Mouse (Mus musculus) heart, embryonic 14.5 days (tissue): ENCODE data around the gene Ube2h. TPM values are rescaled to one million over a fixed set of nuclear protein-coding genes. Genes with fewer than 3 reads are reported as not detected.
A peak's percentile ranks its signal among the peaks of the same experiment; 100 is the strongest.

Source experiments
- ATAC-seq: fragments of 200-750 bp; cut with Nextera tagmentation; 2 replicates; pipeline ENCODE4 v1.8.0; 2017; ENCODE audit warnings: low read depth, moderate TSS enrichment; ENCODE audit not compliant: insufficient number of reproducible peaks, insufficient read depth, low FRiP score
- H3K27ac ChIP-seq, 2 experiments: fragments of 200-500 bp in 1 of 2; fragments of 300-500 bp in 1 of 2; sonication (generic) in 1 of 2; replicated peaks in 1 of 2; 2 replicates each; pipeline ENCODE4 v1.5.1; 2012 to 2014; ENCODE audit warnings: low read depth in 2 of 2, low read length in 2 of 2, control low read depth in 1 of 2, mild to moderate bottlenecking in 1 of 2, mixed read lengths in 1 of 2; ENCODE audit not compliant: control insufficient read depth in 1 of 2, insufficient read depth in 1 of 2
- H3K27me3 ChIP-seq: fragments of 300-500 bp; sonication (generic); 2 replicates; pipeline ENCODE4 v1.6.1; 2014; ENCODE audit warnings: mild to moderate bottlenecking, low read length, control low read depth; ENCODE audit not compliant: control insufficient read depth, insufficient read depth
- H3K36me3 ChIP-seq: fragments of 300-500 bp; sonication (generic); 2 replicates; pipeline ENCODE4 v1.6.1; 2014; ENCODE audit warnings: mild to moderate bottlenecking, control low read depth, low read length, mixed read lengths; ENCODE audit not compliant: control insufficient read depth, insufficient read depth
- H3K4me1 ChIP-seq, 2 experiments: fragments of 200-500 bp in 1 of 2; fragments of 300-500 bp in 1 of 2; sonication (generic) in 1 of 2; 2 replicates each; pipeline ENCODE4 v1.6.1; 2012 to 2014; ENCODE audit warnings: low read length in 2 of 2, control low read depth in 1 of 2, mixed read lengths in 1 of 2; ENCODE audit not compliant: control insufficient read depth in 2 of 2, insufficient read depth in 2 of 2
- H3K4me2 ChIP-seq: fragments of 300-500 bp; sonication (generic); 2 replicates; pipeline ENCODE4 v1.6.1; 2014; ENCODE audit warnings: mild to moderate bottlenecking, low read length
- H3K4me3 ChIP-seq, 2 experiments: fragments of 200-500 bp in 1 of 2; fragments of 300-500 bp in 1 of 2; sonication (generic) in 1 of 2; 2 replicates each; pipeline ENCODE4 v1.5.1; 2012 to 2014; ENCODE audit warnings: low read length in 2 of 2, mild to moderate bottlenecking in 2 of 2, control low read depth in 1 of 2, low read depth in 1 of 2, moderate library complexity in 1 of 2; ENCODE audit not compliant: control insufficient read depth in 1 of 2, insufficient read depth in 1 of 2
- H3K9ac ChIP-seq: fragments of 300-500 bp; sonication (generic); 2 replicates; pipeline ENCODE4 v1.6.1; 2014; ENCODE audit warnings: mild to moderate bottlenecking, low read length
- H3K9me3 ChIP-seq: fragments of 300-500 bp; sonication (generic); 2 replicates; pipeline ENCODE4 v1.6.1; 2016; ENCODE audit warnings: low read length, control low read depth; ENCODE audit not compliant: control insufficient read depth
- WGBS: fragments of 180-500 bp; shearing (Covaris S2); extraction: QIAGEN DNeasy Blood & Tissue Kit; methylation state at CpG from one replicate; pipeline ENCODE4 v1.1.7; 2014; 5-methylcytosine and 5-hydroxymethylcytosine counted together
- polyA plus RNA-seq: library from polyadenylated mRNA; unstranded; fragments of >200 nt; fragmentation: Nextera tagmentation; extraction: Ambion mirVana; gene quantifications from 2 replicates; pipeline ENCODE4 v1.2.1, GENCODE M21; 2014

Ube2h gene
- polyA plus RNA-seq, 1 experiment from 2014 or later, result 65.7 TPM

DNA sequence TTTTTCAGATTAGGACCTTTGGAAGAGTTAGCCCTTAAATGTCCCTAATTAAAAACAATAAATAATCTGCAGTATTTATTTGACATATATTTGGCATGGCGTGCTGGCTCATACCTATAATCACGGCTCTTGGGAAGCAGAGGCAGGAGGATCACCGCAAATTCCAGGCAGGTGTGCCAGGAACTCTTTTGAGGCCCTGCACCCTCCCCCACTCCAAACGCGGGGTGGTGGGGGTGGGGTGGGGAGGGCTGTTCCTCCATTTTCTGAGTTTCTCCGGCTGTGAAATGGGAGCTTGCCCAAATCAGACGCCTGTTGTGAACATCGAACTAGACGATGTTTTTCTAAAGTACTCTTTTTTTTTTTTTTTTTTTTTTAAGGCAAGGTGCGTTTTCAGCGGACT, 125.3 kb downstream of the Ube2h start:
- H3K9me3 ChIP-seq, result 0 out of 2 replicates have a peak, but pooled peaks cover 2% of the 10 kb centered on the region
- 24% methylated on average over 11 of the region's 11 CpGs for WGBS

DNA sequence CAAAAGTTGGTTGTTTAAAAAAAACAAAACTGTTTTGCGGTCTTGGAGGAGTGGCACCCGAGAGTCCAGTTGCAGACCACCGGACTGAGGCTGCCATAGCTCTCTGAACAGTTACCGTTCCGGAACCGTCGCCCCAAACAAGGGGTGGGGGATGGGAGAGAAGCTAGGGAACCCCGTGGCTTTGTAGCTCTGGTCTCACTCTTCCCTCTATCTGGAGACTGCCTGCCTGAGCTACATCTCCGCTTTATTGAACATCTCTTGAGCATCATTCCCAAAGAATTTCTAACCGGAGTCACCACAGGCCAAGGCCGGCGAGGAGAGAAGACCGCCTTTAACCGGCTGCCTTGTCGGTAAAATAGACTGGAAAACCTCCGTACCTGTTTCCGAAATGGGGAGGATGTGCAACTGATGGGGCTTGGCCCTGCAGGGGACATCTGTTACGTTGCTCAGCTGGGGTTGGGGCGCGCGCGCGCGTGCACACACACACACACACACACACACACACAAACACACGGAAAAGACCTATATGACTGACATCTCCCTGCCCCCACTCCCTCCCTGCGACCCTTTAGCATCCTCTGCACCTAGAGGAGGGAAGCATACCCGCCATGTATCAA, 126.2 kb downstream of the Ube2h start:
- H3K4me3 ChIP-seq, result no peak overlapping the region
- no peak overlapping the region for H3K9ac ChIP-seq
- 0 out of 2 replicates have a peak, but pooled peaks cover 2% of the 10 kb centered on the region for H3K9me3 ChIP-seq
- peaks cover 91% of the 10 kb centered on the region for H3K27me3 ChIP-seq
- H3K4me2 ChIP-seq, result no peak overlapping the region
- H3K36me3 ChIP-seq, result no peaks in the 10 kb centered on the region
- 2% methylated on average over 27 of the region's 27 CpGs for WGBS
- no peak for ATAC-seq
- peaks cover 11 to 27% of the 10 kb centered on the region in 2 experiments; a peak in 3 of 4 replicates for H3K4me1 ChIP-seq
- H3K27ac ChIP-seq, result no peak overlapping the region

More for the DNA sequence above, 125.3 kb downstream of the Ube2h start:
- Histone ChIP-seq H3K9ac (no peak overlapping the region), H3K27me3 (peaks cover 82% of the 10 kb centered on the region), H3K27ac (no peak overlapping the region), H3K4me3 (no peak overlapping the region), H3K4me1 (peaks cover 4 to 18% of the 10 kb centered on the region in 2 experiments; a peak in 3 of 4 replicates), H3K4me2 (no peak overlapping the region), H3K36me3 (no peaks in the 10 kb centered on the region)
- ATAC-seq, result no peak

GRCm38 (mm10) chr6:30177305-30177704, 127.0 kb downstream of the Ube2h start:
- Histone ChIP-seq H3K9ac (no peak overlapping the region), H3K36me3 (no peaks in the 10 kb centered on the region), H3K4me3 (no peak overlapping the region), H3K9me3 (0 out of 2 replicates have a peak, but pooled peaks cover 2% of the 10 kb centered on the region), H3K27me3 (peaks cover 97% of the 10 kb centered on the region), H3K4me1 (peaks cover 13 to 32% of the 10 kb centered on the region in 2 experiments; a peak in 3 of 4 replicates), H3K27ac (no peak overlapping the region), H3K4me2 (no peak overlapping the region)
- 2% methylated on average over 14 of the region's 14 CpGs for WGBS
- ATAC-seq, result no peak

DNA sequence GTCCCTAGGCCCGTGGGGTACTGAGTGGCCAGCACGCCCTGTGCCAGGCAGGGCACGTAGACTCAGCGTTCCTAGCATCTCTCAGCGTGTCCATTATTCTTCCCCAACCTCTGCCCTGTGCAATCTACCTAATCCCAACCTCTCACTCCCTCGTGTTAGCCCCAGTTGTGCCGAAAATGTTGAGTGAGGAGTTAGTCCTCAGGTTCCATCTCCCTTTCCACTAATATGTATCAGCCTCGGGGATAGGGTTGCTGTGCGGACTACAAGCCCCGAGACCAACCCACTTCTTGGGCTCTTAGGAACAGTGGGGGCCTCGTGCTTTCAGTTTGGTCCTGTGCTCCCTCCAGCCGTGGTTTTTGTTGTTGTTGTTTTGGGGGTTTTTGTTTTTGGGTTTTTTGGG, 127.8 kb downstream of the Ube2h start:
- no peak for ATAC-seq
- Histone ChIP-seq H3K4me2 (peak overlapping the region; percentile 50; the same call in 1 of the 2 replicates), H3K9ac (no peak overlapping the region), H3K4me1 (peaks cover 13 to 32% of the 10 kb centered on the region in 2 experiments; a peak in 3 of 4 replicates), H3K36me3 (no peaks in the 10 kb centered on the region), H3K27me3 (peaks cover 97% of the 10 kb centered on the region), H3K4me3 (peak overlapping the region in 1 of 2 experiments; percentile 31; a peak in 1 of 4 replicates), H3K27ac (no peak overlapping the region), H3K9me3 (0 out of 2 replicates have a peak, but pooled peaks cover 2% of the 10 kb centered on the region)
- 5% methylated on average over 12 of the region's 12 CpGs for WGBS

GRCm38 (mm10) chr6:30175918-30176421, 128.4 kb downstream of the Ube2h start:
- no peak for ATAC-seq
- Histone ChIP-seq H3K27me3 (peaks cover 97% of the 10 kb centered on the region), H3K27ac (no peak overlapping the region), H3K36me3 (no peaks in the 10 kb centered on the region), H3K9ac (no peak overlapping the region), H3K4me2 (peak overlapping the region; percentile 50), H3K9me3 (0 out of 2 replicates have a peak, but pooled peaks cover 2% of the 10 kb centered on the region), H3K4me3 (peak overlapping the region; percentile 0 to 31; a peak in 3 of 4 replicates), H3K4me1 (peaks cover 15 to 35% of the 10 kb centered on the region in 2 experiments; a peak in 3 of 4 replicates)
- WGBS, result 2% methylated on average over 28 of the region's 28 CpGs

- ATAC-seq, result no peak
- Histone ChIP-seq H3K36me3 (no peaks in the 10 kb centered on the region), H3K9ac (no peak overlapping the region), H3K4me3 (peak overlapping the region; percentile 0 to 31; a peak in 3 of 4 replicates), H3K4me1 (peaks cover 15 to 35% of the 10 kb centered on the region in 2 experiments; a peak in 3 of 4 replicates), H3K9me3 (0 out of 2 replicates have a peak, but pooled peaks cover 2% of the 10 kb centered on the region), H3K4me2 (peak overlapping the region; percentile 50), H3K27ac (no peak overlapping the region), H3K27me3 (peaks cover 97% of the 10 kb centered on the region)
- 1% methylated on average over 45 of the region's 45 CpGs for WGBS
Measured at GRCm38 (mm10) chr6:30175225-30175917, 129.0 kb downstream of the Ube2h start.

DNA sequence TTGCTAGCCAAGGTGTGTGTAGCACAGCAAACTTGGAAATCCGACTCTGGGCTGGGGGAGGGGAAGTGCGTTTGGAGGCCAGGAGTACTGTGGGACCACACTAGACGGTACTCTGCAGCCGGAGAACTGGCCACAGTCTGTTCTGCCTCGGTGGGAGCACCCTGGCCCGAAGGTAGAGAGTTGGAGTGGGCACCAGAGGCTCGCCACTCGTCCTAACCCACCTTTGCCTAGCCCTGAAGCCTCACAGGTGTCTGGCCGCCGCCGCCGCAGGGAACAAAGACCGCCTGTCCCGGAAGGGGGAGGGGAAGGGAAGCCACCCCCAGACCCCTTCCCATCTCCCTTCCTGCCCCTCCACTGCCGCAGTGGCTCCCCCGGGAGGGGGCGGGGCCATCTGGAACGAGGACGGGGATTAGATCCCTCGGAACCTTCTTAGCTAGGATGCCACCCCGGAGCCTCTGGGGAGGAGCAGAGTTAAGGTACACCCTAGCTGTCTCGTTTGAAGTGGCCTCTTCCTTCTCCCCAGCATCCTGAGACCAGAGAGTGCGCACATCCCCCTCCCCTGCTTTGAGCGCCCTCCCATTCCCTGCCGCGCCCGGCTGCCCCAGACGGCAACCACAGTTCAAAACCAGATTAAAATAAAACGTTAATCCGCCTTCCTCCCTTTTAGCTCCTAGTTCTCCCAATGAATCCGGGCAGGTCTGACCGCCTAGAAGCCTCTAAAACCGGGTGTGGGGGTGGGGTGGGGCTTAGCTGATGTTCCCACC, 129.7 kb downstream of the Ube2h start:
- H3K4me1 ChIP-seq, result peaks cover 15 to 35% of the 10 kb centered on the region in 2 experiments; a peak in 3 of 4 replicates
- no peak overlapping the region for H3K9ac ChIP-seq
- ATAC-seq, result no peak

More for the DNA sequence above, 129.7 kb downstream of the Ube2h start:
- H3K36me3 ChIP-seq, result no peaks in the 10 kb centered on the region
- H3K27me3 ChIP-seq, result peaks cover 97% of the 10 kb centered on the region
- 1% methylated on average over 31 of the region's 33 CpGs for WGBS
- H3K9me3 ChIP-seq, result 0 out of 2 replicates have a peak, but pooled peaks cover 2% of the 10 kb centered on the region
- peak overlapping the region in 1 of 2 experiments; percentile 41; a peak in 3 of 4 replicates for H3K4me3 ChIP-seq
- no peak overlapping the region for H3K27ac ChIP-seq
- H3K4me2 ChIP-seq, result peak overlapping the region; percentile 66
